Mouse (Mus musculus): ENCODE results near the gene Chaf1a.

- TF ChIP-seq CTCF (IDR thresholded peaks at IDR 0.05) (no peak), POLR2A (IDR thresholded peaks at IDR 0.05; ENCODE audit: insufficient read depth, low read depth, low read length) (peak; percentile 56; the same call in 1 of the 2 replicates)
Observed at GRCm38 (mm10) chr17:56119981-56120880, 80.0 kb downstream of the Chaf1a start.
